Mouse (Mus musculus): ENCODE data around the gene Uba6. TPM values are rescaled to one million over a fixed set of nuclear protein-coding genes. Genes with fewer than 3 reads are reported as not detected.

Gene Uba6
- polyA plus RNA-seq, 1 experiment from 2014 or later: 12.7 TPM

- Histone ChIP-seq H3K9ac (ENCODE audit: low read length) (no peak overlapping the region), H3K27ac (ENCODE audit: low read length) (no peak overlapping the region), H3K4me1 (replicated peaks; ENCODE audit: control insufficient read depth, insufficient read depth, low read length) (no peaks in the 10 kb centered on the region), H3K27me3 (ENCODE audit: control insufficient read depth, insufficient read depth, low read depth, low read length) (no peaks in the 10 kb centered on the region), H3K4me2 (ENCODE audit: low read depth, low read length) (no peak overlapping the region), H3K9me3 (ENCODE audit: control insufficient read depth, low read length) (no peaks in the 10 kb centered on the region), H3K36me3 (ENCODE audit: control insufficient read depth, insufficient read depth, low read length) (no peaks in the 10 kb centered on the region), H3K4me3 (ENCODE audit: low read length) (no peak overlapping the region)
- ATAC-seq (ENCODE audit: low read depth): no peak
- WGBS: 64% methylated on average over 9 of the region's 9 CpGs
Measured at GRCm38 (mm10) chr5:86094754-86095153, 77.8 kb downstream of the Uba6 start.

- ATAC-seq (ENCODE audit: low read depth): no peak
- Histone ChIP-seq H3K27ac (ENCODE audit: low read length) (no peak overlapping the region), H3K4me1 (replicated peaks; ENCODE audit: control insufficient read depth, insufficient read depth, low read length) (no peaks in the 10 kb centered on the region), H3K4me3 (ENCODE audit: low read length) (no peak overlapping the region), H3K27me3 (ENCODE audit: control insufficient read depth, insufficient read depth, low read depth, low read length) (no peaks in the 10 kb centered on the region), H3K36me3 (ENCODE audit: control insufficient read depth, insufficient read depth, low read length) (no peaks in the 10 kb centered on the region), H3K9ac (ENCODE audit: low read length) (no peak overlapping the region), H3K9me3 (ENCODE audit: control insufficient read depth, low read length) (no peaks in the 10 kb centered on the region), H3K4me2 (ENCODE audit: low read depth, low read length) (no peak overlapping the region)
- WGBS: 67% methylated on average over 6 of the region's 6 CpGs
Measured at GRCm38 (mm10) chr5:86086751-86087150, 85.9 kb downstream of the Uba6 start.

- Histone ChIP-seq H3K4me2 (ENCODE audit: low read depth, low read length) (no peak overlapping the region), H3K27ac (ENCODE audit: low read length) (no peak overlapping the region), H3K9ac (ENCODE audit: low read length) (no peak overlapping the region), H3K4me1 (replicated peaks; ENCODE audit: control insufficient read depth, insufficient read depth, low read length) (no peaks in the 10 kb centered on the region), H3K36me3 (ENCODE audit: control insufficient read depth, insufficient read depth, low read length) (no peaks in the 10 kb centered on the region), H3K4me3 (ENCODE audit: low read length) (no peak overlapping the region), H3K27me3 (ENCODE audit: control insufficient read depth, insufficient read depth, low read depth, low read length) (no peaks in the 10 kb centered on the region), H3K9me3 (ENCODE audit: control insufficient read depth, low read length) (no peaks in the 10 kb centered on the region)
- 69% methylated on average over 7 of the region's 7 CpGs for WGBS
- no peak for ATAC-seq (ENCODE audit: low read depth)
Measured at GRCm38 (mm10) chr5:86084979-86085378, 87.6 kb downstream of the Uba6 start.

GRCm38 (mm10) chr5:86083987-86084386 lies 88.6 kb downstream of the Uba6 start:
- H3K4me1 ChIP-seq (replicated peaks; ENCODE audit: control insufficient read depth, insufficient read depth, low read length): no peaks in the 10 kb centered on the region
- no peak overlapping the region for H3K9ac ChIP-seq (ENCODE audit: low read length)
- H3K36me3 ChIP-seq (ENCODE audit: control insufficient read depth, insufficient read depth, low read length): no peaks in the 10 kb centered on the region
- H3K4me2 ChIP-seq (ENCODE audit: low read depth, low read length): no peak overlapping the region
- 76% methylated on average over 6 of the region's 6 CpGs for WGBS
- no peaks in the 10 kb centered on the region for H3K27me3 ChIP-seq (ENCODE audit: control insufficient read depth, insufficient read depth, low read depth, low read length)
- H3K4me3 ChIP-seq (ENCODE audit: low read length): no peak overlapping the region
- no peaks in the 10 kb centered on the region for H3K9me3 ChIP-seq (ENCODE audit: control insufficient read depth, low read length)
- ATAC-seq (ENCODE audit: low read depth): no peak
- no peak overlapping the region for H3K27ac ChIP-seq (ENCODE audit: low read length)

- ATAC-seq (ENCODE audit: low read depth): no peak
- no peaks in the 10 kb centered on the region for H3K36me3 ChIP-seq (ENCODE audit: control insufficient read depth, insufficient read depth, low read length)
- H3K27me3 ChIP-seq (ENCODE audit: control insufficient read depth, insufficient read depth, low read depth, low read length): no peaks in the 10 kb centered on the region
- H3K27ac ChIP-seq (ENCODE audit: low read length): no peak overlapping the region
- no peak overlapping the region for H3K4me2 ChIP-seq (ENCODE audit: low read depth, low read length)
- no peaks in the 10 kb centered on the region for H3K9me3 ChIP-seq (ENCODE audit: control insufficient read depth, low read length)
- WGBS: 85% methylated on average over 3 of the region's 3 CpGs
- H3K4me1 ChIP-seq (replicated peaks; ENCODE audit: control insufficient read depth, insufficient read depth, low read length): no peaks in the 10 kb centered on the region
- no peak overlapping the region for H3K4me3 ChIP-seq (ENCODE audit: low read length)
- H3K9ac ChIP-seq (ENCODE audit: low read length): no peak overlapping the region
Measured at GRCm38 (mm10) chr5:86078720-86079334, 93.8 kb downstream of the Uba6 start.

- H3K27ac ChIP-seq (ENCODE audit: low read length): no peak overlapping the region
- ATAC-seq (ENCODE audit: low read depth): no peak
- H3K9ac ChIP-seq (ENCODE audit: low read length): no peak overlapping the region
- H3K4me1 ChIP-seq (replicated peaks; ENCODE audit: control insufficient read depth, insufficient read depth, low read length): no peaks in the 10 kb centered on the region
- H3K4me3 ChIP-seq (ENCODE audit: low read length): no peak overlapping the region
- H3K36me3 ChIP-seq (ENCODE audit: control insufficient read depth, insufficient read depth, low read length): no peaks in the 10 kb centered on the region
- WGBS: 76% methylated on average over 4 of the region's 4 CpGs
- H3K4me2 ChIP-seq (ENCODE audit: low read depth, low read length): no peak overlapping the region
- no peaks in the 10 kb centered on the region for H3K9me3 ChIP-seq (ENCODE audit: control insufficient read depth, low read length)
- H3K27me3 ChIP-seq (ENCODE audit: control insufficient read depth, insufficient read depth, low read depth, low read length): no peaks in the 10 kb centered on the region
Measured at GRCm38 (mm10) chr5:86072756-86073386, 99.7 kb downstream of the Uba6 start.

- no peaks in the 10 kb centered on the region; the same call in 1 of the 2 replicates for H3K4me1 ChIP-seq (replicated peaks; ENCODE audit: control insufficient read depth, insufficient read depth, low read length)
- H3K4me3 ChIP-seq (ENCODE audit: low read length): no peak within 1 kb of the TSS
- no peaks in the 10 kb centered on the region for H3K36me3 ChIP-seq (ENCODE audit: control insufficient read depth, insufficient read depth, low read length)
- ATAC-seq (ENCODE audit: low read depth): no peak
- no peaks in the 10 kb centered on the region for H3K27me3 ChIP-seq (ENCODE audit: control insufficient read depth, insufficient read depth, low read depth, low read length)
- 48% methylated on average over 7 of the region's 7 CpGs for WGBS
- no peak within 1 kb of the TSS for H3K9ac ChIP-seq (ENCODE audit: low read length)
- H3K4me2 ChIP-seq (ENCODE audit: low read depth, low read length): no peak within 1 kb of the TSS
- no peak within 1 kb of the TSS for H3K27ac ChIP-seq (ENCODE audit: low read length)
- no peaks in the 10 kb centered on the region for H3K9me3 ChIP-seq (ENCODE audit: control insufficient read depth, low read length)
Measured at GRCm38 (mm10) chr5:86071538-86071937, 101.1 kb downstream of the Uba6 start, which contains the start of gene Stap1. Stap1 (plus strand) TSS chr5:86071746.

GRCm38 (mm10) chr5:86069121-86069520 lies 103.5 kb downstream of the Uba6 start:
- Histone ChIP-seq H3K4me3 (ENCODE audit: low read length) (no peak overlapping the region), H3K9me3 (ENCODE audit: control insufficient read depth, low read length) (no peaks in the 10 kb centered on the region), H3K27ac (ENCODE audit: low read length) (no peak overlapping the region), H3K4me1 (replicated peaks; ENCODE audit: control insufficient read depth, insufficient read depth, low read length) (peaks cover 4% of the 10 kb centered on the region; the same call in 1 of the 2 replicates), H3K27me3 (ENCODE audit: control insufficient read depth, insufficient read depth, low read depth, low read length) (no peaks in the 10 kb centered on the region), H3K36me3 (ENCODE audit: control insufficient read depth, insufficient read depth, low read length) (no peaks in the 10 kb centered on the region), H3K4me2 (ENCODE audit: low read depth, low read length) (no peak overlapping the region), H3K9ac (ENCODE audit: low read length) (no peak overlapping the region)
- ATAC-seq (ENCODE audit: low read depth): no peak
- 70% methylated on average over 6 of the region's 6 CpGs for WGBS

GRCm38 (mm10) chr5:86068451-86068850 lies 104.2 kb downstream of the Uba6 start:
- no peaks in the 10 kb centered on the region for H3K36me3 ChIP-seq (ENCODE audit: control insufficient read depth, insufficient read depth, low read length)
- H3K4me1 ChIP-seq (replicated peaks; ENCODE audit: control insufficient read depth, insufficient read depth, low read length): peaks cover 8% of the 10 kb centered on the region; the same call in 1 of the 2 replicates
- H3K4me3 ChIP-seq (ENCODE audit: low read length): no peak overlapping the region
- H3K27ac ChIP-seq (ENCODE audit: low read length): no peak overlapping the region
- no peak overlapping the region for H3K4me2 ChIP-seq (ENCODE audit: low read depth, low read length)
- no peak for ATAC-seq (ENCODE audit: low read depth)
- 75% methylated on average over 3 of the region's 3 CpGs for WGBS
- no peaks in the 10 kb centered on the region for H3K9me3 ChIP-seq (ENCODE audit: control insufficient read depth, low read length)
- no peak overlapping the region for H3K9ac ChIP-seq (ENCODE audit: low read length)
- no peaks in the 10 kb centered on the region for H3K27me3 ChIP-seq (ENCODE audit: control insufficient read depth, insufficient read depth, low read depth, low read length)
